In the genomic region with DNA sequence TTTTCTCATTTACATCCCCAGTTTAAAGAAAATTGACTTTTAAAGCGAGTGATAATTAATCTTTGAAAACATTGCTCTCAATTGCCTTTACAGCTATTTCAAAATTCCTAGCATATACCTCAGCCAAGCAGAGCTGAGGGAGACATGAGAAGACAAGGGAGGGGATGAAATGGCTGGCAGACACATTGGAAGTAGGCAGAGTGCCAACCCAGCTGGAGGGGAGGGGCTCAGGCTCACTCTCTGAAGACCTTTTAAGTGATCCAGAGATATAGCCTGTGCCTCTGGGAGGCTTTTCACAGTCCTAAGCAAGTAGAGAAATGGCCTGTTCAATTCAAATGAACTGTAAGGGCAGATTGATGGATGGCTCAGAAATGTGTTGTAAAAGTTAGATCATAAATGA, we compare ENCODE assay signal across 15 mouse cellular contexts.
DNase-seq lines count a peak whose midpoint lies in the region; ATAC-seq lines count a peak whose summit lies in the region.
"Had no signal": no experiment of that assay in that cellular context is flagged by ENCODE, and none has a peak within 500 bp of the region (broad histone marks: within the 10 kb centered on the region; RNA-seq: fewer than 3 reads in every experiment).

No protein-coding gene starts in this region.

- no peak overlapping the region for H3K4me3 ChIP-seq in kidney, embryonic 16.5 days (ENCODE audit: low read length)
- no peak overlapping the region for H3K4me3 ChIP-seq in neural tube, embryonic 15.5 days (replicated peaks)
- H3K4me3 ChIP-seq: embryonic facial prominence, embryonic 12.5 days; midbrain, embryonic 12.5 days had no signal

- H3K27me3 ChIP-seq in kidney, embryonic 16.5 days (ENCODE audit: insufficient read depth, low read length): no peaks in the 10 kb centered on the region
- H3K27me3 ChIP-seq in neural tube, embryonic 15.5 days (replicated peaks): no peaks in the 10 kb centered on the region
- H3K27me3 ChIP-seq: embryonic facial prominence, embryonic 12.5 days; midbrain, embryonic 12.5 days; Patski had no signal

- no peak overlapping the region for H3K9ac ChIP-seq in kidney, embryonic 16.5 days (replicated peaks; ENCODE audit: low read length)
- no peak overlapping the region for H3K9ac ChIP-seq in neural tube, embryonic 15.5 days (replicated peaks)
- H3K9ac ChIP-seq: embryonic facial prominence, embryonic 12.5 days; liver, embryonic 14.5 days; midbrain, embryonic 12.5 days had no signal

- no peaks in the 10 kb centered on the region for H3K36me3 ChIP-seq in kidney, embryonic 16.5 days (ENCODE audit: insufficient read depth, low read length)
- no peaks in the 10 kb centered on the region for H3K36me3 ChIP-seq in neural tube, embryonic 15.5 days
- H3K36me3 ChIP-seq: embryonic facial prominence, embryonic 12.5 days; midbrain, embryonic 12.5 days had no signal

- peak; percentile 60 to 69 for DNase-seq in cerebellum, postnatal 10 days
- no peak for DNase-seq in cerebellum, adult 18-20 months
- peak; percentile 11 for DNase-seq in kidney, postnatal 10 days
- peak; percentile 35 for DNase-seq in retina, postnatal 1 day
- no peak for DNase-seq in retina, embryonic 14.5 days (ENCODE audit: low spot score)
- DNase-seq: cerebellum, adult 9-10 months; kidney, postnatal 25 days had no signal

- no peaks in the 10 kb centered on the region for H3K9me3 ChIP-seq in kidney, embryonic 16.5 days (ENCODE audit: low read length)
- no peaks in the 10 kb centered on the region for H3K9me3 ChIP-seq in neural tube, embryonic 15.5 days (replicated peaks)
- H3K9me3 ChIP-seq: embryonic facial prominence, embryonic 12.5 days; midbrain, embryonic 12.5 days had no signal

- H3K4me2 ChIP-seq in kidney, embryonic 16.5 days (replicated peaks; ENCODE audit: low read depth, low read length): no peak overlapping the region
- H3K4me2 ChIP-seq in neural tube, embryonic 15.5 days: no peak overlapping the region
- H3K4me2 ChIP-seq: embryonic facial prominence, embryonic 12.5 days; midbrain, embryonic 12.5 days had no signal

- H3K27ac ChIP-seq in kidney, embryonic 16.5 days (ENCODE audit: low read length): no peak overlapping the region
- H3K27ac ChIP-seq in neural tube, embryonic 15.5 days (replicated peaks): no peak overlapping the region
- H3K27ac ChIP-seq: embryonic facial prominence, embryonic 12.5 days; liver, embryonic 14.5 days; midbrain, embryonic 12.5 days had no signal

- 85% methylated on average over 1 of the region's 1 CpGs for WGBS in kidney, embryonic 16.5 days
- 61% methylated on average over 1 of the region's 1 CpGs for WGBS in neural tube, embryonic 15.5 days

- peaks cover 33% of the 10 kb centered on the region for H3K4me1 ChIP-seq in kidney, embryonic 16.5 days (ENCODE audit: insufficient read depth, low read length)
- H3K4me1 ChIP-seq in neural tube, embryonic 15.5 days: peaks cover 6% of the 10 kb centered on the region
- H3K4me1 ChIP-seq: midbrain, embryonic 12.5 days had no signal

- ATAC-seq in kidney, embryonic 16.5 days (ENCODE audit: low FRiP score, low TSS enrichment): no peak
- peak; percentile 83 for ATAC-seq in neural tube, embryonic 15.5 days (ENCODE audit: low FRiP score)
- no peak for ATAC-seq in megakaryocyte-erythroid progenitor cell, adult 5-6 weeks (replicated peaks; ENCODE audit: low FRiP score, low TSS enrichment, poor library complexity, severe bottlenecking)
- ATAC-seq: intestine, postnatal 0 days; Patski had no signal

Comparison
In these comparisons a context has a peak if more than half of its experiments do, and no peak if none do; other contexts are left out.
1. DNase-seq: peak in cerebellum, postnatal 10 days (2 of 2), kidney, postnatal 10 days (single experiment) and retina, postnatal 1 day (single experiment); none in cerebellum, adult 18-20 months (0 of 2) and retina, embryonic 14.5 days (single experiment).